Mouse (Mus musculus) c-Kit-positive CD71-positive TER-119-positive erythroid progenitor cells, embryonic 14.5 days (primary cell): ENCODE results near the gene Slc51a.
"Not testable (repeated sequence)": the region's sequence is repeated elsewhere in the genome, so short reads cannot be mapped to it uniquely, and the experiment has no call there.

ENCODE experiments used
- DNase-seq: peaks from one replicate; pipeline ENCODE4 v3.0.0-alpha.2; 2013; ENCODE audit warnings: low spot score

Slc51a gene

GRCm38 (mm10) chr16:32509066-32509942 is 21.6 kb upstream of the Slc51a start:
- peak; percentile 96 for DNase-seq

DNA sequence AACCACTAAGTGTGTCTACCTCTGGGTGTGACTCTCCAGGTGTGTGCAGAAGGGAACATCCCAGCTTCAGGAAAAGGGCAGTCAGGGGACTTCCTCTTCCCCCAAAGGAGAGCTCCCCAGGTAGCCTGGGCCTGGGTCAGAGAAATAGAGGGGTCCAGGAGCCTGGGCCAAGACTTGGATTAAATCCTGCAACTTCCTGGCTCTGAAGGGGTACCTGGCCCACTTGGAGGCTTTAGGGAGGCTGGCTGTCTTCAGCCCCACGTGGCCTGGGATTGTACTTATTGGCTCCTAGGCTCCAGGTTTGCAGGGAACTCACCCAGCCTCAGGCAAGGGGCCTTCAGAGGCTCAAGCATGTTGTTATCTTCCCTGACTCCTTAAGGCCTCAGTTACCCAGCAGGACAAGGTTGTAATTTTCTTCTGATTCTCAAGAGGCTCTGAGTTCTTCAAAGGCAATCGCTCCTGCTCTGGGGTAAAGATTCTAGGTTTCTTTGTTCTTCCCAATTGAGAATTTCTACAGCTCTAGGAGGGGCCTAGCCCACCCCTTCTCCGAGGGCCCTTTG is 20.9 kb upstream of the Slc51a start:
- no peak for DNase-seq

GRCm38 (mm10) chr16:32508035-32508434 is 20.4 kb upstream of the Slc51a start:
- peak; percentile 46 for DNase-seq

DNA sequence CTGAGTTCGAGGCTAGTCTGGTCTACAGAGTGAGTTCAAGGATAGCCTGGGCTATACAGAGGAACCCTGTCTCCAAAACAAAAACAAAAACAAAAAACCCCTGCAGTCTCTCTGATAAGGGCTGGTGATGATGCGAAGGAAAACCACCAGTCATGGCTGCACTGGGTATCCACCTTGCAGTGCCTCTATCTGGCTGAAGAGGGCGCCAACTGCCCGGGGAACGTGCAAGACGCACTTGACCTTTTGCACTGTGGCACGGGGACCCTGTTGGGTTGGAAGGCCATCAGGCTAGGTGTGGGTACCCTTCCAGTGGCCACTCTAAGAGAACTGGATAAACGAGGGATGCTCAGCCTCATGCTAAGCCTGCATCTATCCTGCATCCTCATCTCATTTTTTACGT is 19.7 kb upstream of the Slc51a start:
- peak; percentile 93 for DNase-seq

DNA sequence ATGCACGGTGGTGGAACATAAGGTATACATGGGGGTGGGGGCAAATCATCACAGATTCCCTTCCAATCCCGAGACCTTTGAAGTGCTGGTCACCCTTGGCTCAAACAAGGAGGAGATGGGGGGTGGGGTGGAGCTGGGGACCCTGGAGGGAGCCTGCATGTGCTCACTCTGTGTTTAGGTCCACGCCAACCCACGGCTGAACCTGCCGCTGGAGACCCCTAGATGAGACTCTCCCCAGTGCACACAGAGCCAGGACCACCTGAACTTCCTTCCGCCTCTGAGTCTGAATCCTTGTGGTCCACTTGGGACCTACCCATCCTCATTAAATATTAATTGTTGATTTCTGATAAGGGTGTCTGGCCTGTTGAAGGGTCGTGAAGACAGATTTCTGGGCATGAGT is 19.2 kb upstream of the Slc51a start:
- DNase-seq = no peak

- no peak for DNase-seq
Observed at GRCm38 (mm10) chr16:32506298-32506697, 18.6 kb upstream of the Slc51a start.

GRCm38 (mm10) chr16:32503633-32504032 is 16.0 kb upstream of the Slc51a start:
- DNase-seq = no peak

- DNase-seq = no peak
Observed at GRCm38 (mm10) chr16:32502621-32503335, 15.1 kb upstream of the Slc51a start.

DNA sequence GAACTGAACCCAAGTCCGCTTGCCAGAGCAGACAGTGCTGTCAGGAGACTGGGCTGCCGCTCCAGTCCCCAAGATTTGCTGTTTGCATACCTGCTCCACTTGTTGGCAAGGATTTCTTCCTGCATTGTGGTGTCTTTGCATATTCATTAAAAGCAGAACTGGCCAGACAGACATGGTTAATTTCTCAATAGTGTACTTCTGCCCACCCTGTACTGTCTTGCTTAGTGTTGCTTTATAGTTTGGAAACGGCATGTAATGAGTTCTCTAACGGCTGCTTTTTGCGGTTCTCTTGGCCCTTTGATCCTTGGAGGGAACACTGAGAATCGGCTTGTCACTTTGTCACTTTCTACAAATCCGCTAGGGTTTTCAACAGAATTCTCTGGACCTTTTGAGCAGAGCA is 13.8 kb upstream of the Slc51a start:
- no peak for DNase-seq

DNA sequence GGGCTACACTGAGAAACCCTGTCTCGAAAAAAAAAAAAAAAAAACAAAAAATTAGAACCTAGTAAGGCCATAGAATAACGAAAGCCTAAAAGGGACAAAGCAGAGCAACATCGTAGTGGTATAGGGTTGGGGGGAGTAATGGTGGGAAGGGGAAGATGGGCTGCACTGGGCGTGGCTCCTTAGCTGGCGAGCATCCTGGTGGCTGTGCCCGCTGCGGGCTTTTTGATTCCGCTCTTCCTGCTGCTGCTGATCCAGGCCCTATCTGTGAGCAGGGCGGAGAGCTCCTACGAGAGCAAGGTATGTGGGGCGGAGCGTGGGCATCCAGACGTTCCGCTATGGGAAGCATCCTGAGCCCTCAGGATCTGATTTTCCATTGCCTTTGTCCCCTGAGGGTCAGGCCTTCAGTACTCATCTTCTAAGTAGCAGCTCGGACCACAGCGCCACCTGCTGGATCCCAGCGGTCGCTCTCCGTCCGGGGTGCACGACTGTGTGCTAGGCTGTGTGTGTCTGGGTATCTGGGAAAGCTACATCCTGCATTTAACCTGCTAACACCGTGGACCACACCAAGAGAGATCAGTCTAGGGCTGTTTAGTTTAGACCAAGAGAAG is 11.9 kb upstream of the Slc51a start:
- peak; percentile 83 for DNase-seq

- DNase-seq = no peak
Observed at GRCm38 (mm10) chr16:32498996-32499395, 11.3 kb upstream of the Slc51a start.

DNA sequence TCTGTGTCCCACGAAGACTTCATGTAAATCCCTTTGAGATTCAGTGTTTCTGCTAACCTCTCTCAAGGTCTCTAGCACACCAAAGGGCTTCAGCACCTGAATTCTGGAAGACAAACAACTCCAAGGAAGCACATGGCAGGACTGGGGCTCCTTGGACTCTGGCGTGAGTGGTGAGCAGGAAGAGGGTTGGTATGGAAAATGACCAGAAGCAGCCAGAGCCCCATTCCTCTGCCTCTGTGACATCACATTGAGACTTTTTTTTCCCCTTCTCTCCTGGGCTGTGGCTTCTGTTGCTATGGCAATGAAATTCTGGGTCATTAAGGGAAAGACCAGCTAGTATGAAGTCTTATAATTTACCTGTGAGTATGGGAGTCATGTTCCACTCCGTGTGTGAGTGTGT is 8.3 kb upstream of the Slc51a start, which contains the start of gene Zdhhc19:
Zdhhc19 (plus strand) TSS at position 301 of the 400 bp plus-strand sequence.
- no peak for DNase-seq

DNA sequence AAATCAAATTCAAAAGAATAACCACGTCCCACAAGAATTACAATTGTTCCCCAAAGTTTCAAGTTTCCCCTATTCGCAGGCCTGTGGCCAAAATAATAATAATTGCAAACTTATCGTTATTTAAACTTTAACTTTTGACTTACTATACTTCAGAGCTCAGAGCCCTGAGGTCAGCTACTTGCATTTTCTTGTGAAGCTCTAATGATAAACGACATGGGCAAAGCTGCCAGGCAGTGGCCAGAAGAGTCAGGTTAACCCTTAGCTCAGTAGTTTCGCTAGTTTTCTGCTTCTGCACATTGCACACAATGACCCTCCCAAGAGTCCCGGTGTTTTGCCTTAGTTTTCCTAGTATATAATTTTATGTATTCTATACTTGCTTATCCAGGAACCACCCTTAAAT is 6.7 kb upstream of the Slc51a start:
- not testable (repeated sequence) for DNase-seq

DNA sequence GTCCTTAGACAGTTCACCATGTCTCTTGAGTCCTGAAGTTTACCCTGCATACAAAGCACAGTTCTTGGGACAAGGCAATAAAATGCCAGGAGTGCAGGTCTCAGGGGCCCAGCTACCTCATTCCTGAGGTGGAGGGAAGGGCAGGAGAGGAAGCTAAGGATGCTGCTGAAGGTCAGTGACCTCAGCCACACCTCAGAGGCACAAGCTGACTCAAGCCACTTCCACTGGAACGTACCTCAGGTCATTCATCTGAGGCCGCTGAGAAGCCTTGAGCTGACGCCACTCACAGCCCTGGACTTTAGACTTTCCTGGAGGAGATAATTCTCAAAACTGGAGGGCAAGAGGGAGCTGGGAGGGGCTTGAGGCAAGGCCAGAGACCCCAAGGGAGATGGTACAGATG is 1.3 kb upstream of the Slc51a start:
- no peak for DNase-seq

GRCm38 (mm10) chr16:32486046-32486445 is 1.6 kb downstream of the Slc51a start:
- DNase-seq = no peak

GRCm38 (mm10) chr16:32485209-32485608 is 2.5 kb downstream of the Slc51a start:
- DNase-seq = no peak

DNA sequence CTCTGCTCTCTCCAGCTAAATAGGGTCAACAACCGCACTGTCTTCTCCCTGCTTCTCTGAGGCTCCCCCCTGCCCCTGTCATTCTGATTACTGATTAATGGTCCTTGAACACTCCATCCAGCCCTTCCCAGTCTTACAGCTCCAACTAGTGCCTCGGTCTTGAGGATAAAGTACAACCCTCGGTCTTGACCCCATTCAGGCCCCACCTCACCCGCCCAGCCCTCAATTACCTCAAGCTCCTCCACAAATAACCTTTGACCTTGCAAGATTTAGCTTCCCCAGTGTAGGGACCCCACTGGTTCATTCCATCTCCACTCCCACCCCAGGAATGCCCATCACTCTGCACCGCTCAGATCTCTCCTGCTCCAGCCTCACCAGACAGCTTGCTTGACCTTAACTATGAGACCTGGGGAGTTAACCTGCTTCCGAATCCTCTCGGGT is 3.2 kb downstream of the Slc51a start:
- no peak for DNase-seq

- no peak for DNase-seq
Observed at GRCm38 (mm10) chr16:32479415-32479814, 8.3 kb downstream of the Slc51a start.

- DNase-seq = no peak
Observed at GRCm38 (mm10) chr16:32477315-32477714, 10.4 kb downstream of the Slc51a start.

- no peak for DNase-seq
Observed at GRCm38 (mm10) chr16:32472276-32473015, 15.2 kb downstream of the Slc51a start.

DNA sequence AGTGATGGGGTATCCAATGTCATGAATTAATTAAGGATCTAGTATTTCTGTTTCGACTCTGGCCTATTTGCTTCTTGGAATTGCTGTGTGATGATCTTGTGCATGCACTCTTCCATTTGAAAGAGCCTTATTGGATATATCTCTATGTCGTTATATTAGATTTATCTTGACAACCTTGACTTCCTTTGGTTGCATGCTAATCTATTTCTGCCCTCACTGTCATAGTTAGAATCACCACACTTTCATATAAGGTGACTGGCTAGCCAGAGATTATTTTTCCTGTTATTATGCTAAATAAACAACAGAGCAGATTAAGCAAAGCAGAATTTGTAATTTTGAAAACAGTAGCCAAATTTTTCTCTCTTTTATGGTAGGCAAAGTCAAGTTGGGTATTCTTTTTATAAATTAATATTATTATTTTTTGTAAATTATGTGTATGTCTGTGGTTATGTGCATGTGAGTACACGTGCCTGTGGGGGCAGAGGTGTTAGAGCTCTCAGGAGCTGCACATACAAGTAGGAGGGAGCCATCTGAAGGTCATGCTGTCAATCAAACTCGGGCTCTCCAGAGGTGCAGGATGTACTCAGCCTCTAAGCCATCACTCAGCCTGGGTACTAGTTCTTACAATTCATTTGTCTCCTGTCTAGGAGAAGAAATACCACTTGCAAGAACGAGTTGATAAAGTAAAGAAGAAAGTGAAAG is 18.1 kb downstream of the Slc51a start:
- no peak for DNase-seq
